Comparison of ENCODE assay signal across 24 mouse cellular contexts in genomic region chr9:87118996-87119395, GRCm38 (mm10). TPM values are rescaled to one million over a fixed set of nuclear protein-coding genes. Genes with fewer than 3 reads are reported as not detected.
DNase-seq lines count a peak whose midpoint lies in the region; ATAC-seq and TF ChIP-seq lines count a peak whose summit lies in the region.
"Had no signal": no experiment of that assay in that cellular context is flagged by ENCODE, and none has a peak within 500 bp of the region (broad histone marks: within the 10 kb centered on the region; RNA-seq: fewer than 3 reads in every experiment).

No protein-coding gene starts in this region.

- no peak overlapping the region for H3K4me3 ChIP-seq in embryonic facial prominence, embryonic 14.5 days (ENCODE audit: low read depth, low read length)
- no peak overlapping the region for H3K4me3 ChIP-seq in embryonic facial prominence, embryonic 10.5 days
- H3K4me3 ChIP-seq in forebrain, postnatal 0 days (ENCODE audit: low read depth, low read length): no peak overlapping the region
- H3K4me3 ChIP-seq in forebrain, embryonic 12.5 days (replicated peaks): no peak overlapping the region
- H3K4me3 ChIP-seq in limb, embryonic 13.5 days: no peak overlapping the region
- H3K4me3 ChIP-seq in limb, embryonic 10.5 days: no peak overlapping the region

- intact Hi-C loops in heart, postnatal 14 days (cut with DNase I): no loop called here

- H3K9ac ChIP-seq in embryonic facial prominence, embryonic 14.5 days (ENCODE audit: low read depth, low read length): no peak overlapping the region
- no peak overlapping the region for H3K9ac ChIP-seq in forebrain, postnatal 0 days
- H3K9ac ChIP-seq in forebrain, embryonic 12.5 days: no peak overlapping the region
- no peak overlapping the region for H3K9ac ChIP-seq in limb, embryonic 13.5 days

- H3K27me3 ChIP-seq in embryonic facial prominence, embryonic 14.5 days (replicated peaks; ENCODE audit: control insufficient read depth, insufficient read depth, low read length): no peaks in the 10 kb centered on the region; the same call in 1 of the 2 replicates
- no peaks in the 10 kb centered on the region for H3K27me3 ChIP-seq in embryonic facial prominence, embryonic 10.5 days (replicated peaks; ENCODE audit: low read depth, poor library complexity, severe bottlenecking)
- H3K27me3 ChIP-seq in forebrain, postnatal 0 days (ENCODE audit: insufficient read depth, low read length): no peaks in the 10 kb centered on the region
- H3K27me3 ChIP-seq in forebrain, embryonic 12.5 days: no peaks in the 10 kb centered on the region
- no peaks in the 10 kb centered on the region for H3K27me3 ChIP-seq in limb, embryonic 13.5 days
- H3K27me3 ChIP-seq in limb, embryonic 10.5 days (ENCODE audit: low read depth, poor library complexity, severe bottlenecking): no peaks in the 10 kb centered on the region
- H3K27me3 ChIP-seq: CH12.LX had no signal

- H3K27ac ChIP-seq in embryonic facial prominence, embryonic 14.5 days (replicated peaks; ENCODE audit: low read depth, low read length): no peak overlapping the region
- no peak overlapping the region for H3K27ac ChIP-seq in embryonic facial prominence, embryonic 10.5 days (replicated peaks)
- H3K27ac ChIP-seq in forebrain, postnatal 0 days (ENCODE audit: low read depth, low read length): no peak overlapping the region
- H3K27ac ChIP-seq in forebrain, embryonic 12.5 days: no peak overlapping the region
- H3K27ac ChIP-seq in limb, embryonic 13.5 days: no peak overlapping the region
- H3K27ac ChIP-seq in limb, embryonic 10.5 days: no peak overlapping the region

- WGBS in embryonic facial prominence, embryonic 14.5 days: 57% methylated on average over 3 of the region's 3 CpGs
- whole genome bisulfite sequencing in embryonic facial prominence, embryonic 10.5 days: 85% methylated on average over 3 of the region's 3 CpGs
- WGBS in forebrain, postnatal 0 days: 60% methylated on average over 3 of the region's 3 CpGs
- WGBS in forebrain, embryonic 12.5 days: 77% methylated on average over 3 of the region's 3 CpGs
- WGBS in limb, embryonic 13.5 days: 43% methylated on average over 3 of the region's 3 CpGs
- WGBS in limb, embryonic 10.5 days: 77% methylated on average over 3 of the region's 3 CpGs

- TF ChIP-seq CTCF in forebrain, postnatal 0 days (IDR thresholded peaks at IDR 0.05; ENCODE audit: low read depth): no peak

- H3K36me3 ChIP-seq in embryonic facial prominence, embryonic 14.5 days (ENCODE audit: control insufficient read depth, insufficient read depth, low read length): no peaks in the 10 kb centered on the region
- no peaks in the 10 kb centered on the region for H3K36me3 ChIP-seq in embryonic facial prominence, embryonic 10.5 days (replicated peaks)
- H3K36me3 ChIP-seq in forebrain, postnatal 0 days (ENCODE audit: insufficient read depth): no peaks in the 10 kb centered on the region
- H3K36me3 ChIP-seq in forebrain, embryonic 12.5 days (replicated peaks): no peaks in the 10 kb centered on the region
- no peaks in the 10 kb centered on the region for H3K36me3 ChIP-seq in limb, embryonic 13.5 days
- no peaks in the 10 kb centered on the region for H3K36me3 ChIP-seq in limb, embryonic 10.5 days
- H3K36me3 ChIP-seq: G1E had no signal

- H3K9me3 ChIP-seq in embryonic facial prominence, embryonic 14.5 days (ENCODE audit: control insufficient read depth, low read length): no peaks in the 10 kb centered on the region
- H3K9me3 ChIP-seq in embryonic facial prominence, embryonic 10.5 days: no peaks in the 10 kb centered on the region
- no peaks in the 10 kb centered on the region for H3K9me3 ChIP-seq in forebrain, postnatal 0 days (ENCODE audit: low read length)
- H3K9me3 ChIP-seq in forebrain, embryonic 12.5 days: no peaks in the 10 kb centered on the region
- no peaks in the 10 kb centered on the region for H3K9me3 ChIP-seq in limb, embryonic 13.5 days
- no peaks in the 10 kb centered on the region for H3K9me3 ChIP-seq in limb, embryonic 10.5 days (replicated peaks)
- H3K9me3 ChIP-seq: G1E had no signal

- no peaks in the 10 kb centered on the region for H3K4me1 ChIP-seq in embryonic facial prominence, embryonic 14.5 days (ENCODE audit: control insufficient read depth, insufficient read depth, low read length)
- H3K4me1 ChIP-seq in embryonic facial prominence, embryonic 10.5 days: peaks cover 3% of the 10 kb centered on the region; the same call in 1 of the 2 replicates
- peaks cover 3% of the 10 kb centered on the region; the same call in 1 of the 2 replicates for H3K4me1 ChIP-seq in forebrain, postnatal 0 days (ENCODE audit: insufficient read depth)
- peaks cover 10% of the 10 kb centered on the region for H3K4me1 ChIP-seq in forebrain, embryonic 12.5 days
- 0 out of 2 replicates have a peak, but pooled peaks cover 4% of the 10 kb centered on the region for H3K4me1 ChIP-seq in limb, embryonic 13.5 days
- 0 out of 2 replicates have a peak, but pooled peaks cover 4% of the 10 kb centered on the region for H3K4me1 ChIP-seq in limb, embryonic 10.5 days

- H3K4me2 ChIP-seq in embryonic facial prominence, embryonic 14.5 days (ENCODE audit: low read depth, low read length): no peak overlapping the region
- no peak overlapping the region for H3K4me2 ChIP-seq in forebrain, postnatal 0 days (ENCODE audit: low read depth)
- no peak overlapping the region for H3K4me2 ChIP-seq in forebrain, embryonic 12.5 days
- H3K4me2 ChIP-seq in limb, embryonic 13.5 days (replicated peaks): no peak overlapping the region

- ATAC-seq in embryonic facial prominence, embryonic 14.5 days (ENCODE audit: low read depth): peak; percentile 77; the same call in 1 of the 2 replicates
- 0 out of 2 replicates have a peak, but pooled peaks have one; percentile 4 for ATAC-seq in forebrain, postnatal 0 days
- no peak for ATAC-seq in forebrain, embryonic 12.5 days (ENCODE audit: low FRiP score)
- ATAC-seq in limb, embryonic 13.5 days (ENCODE audit: low FRiP score, low read depth): 0 out of 2 replicates have a peak, but pooled peaks have one; percentile 12
- ATAC-seq: activated CD4-positive, CD25-positive, alpha-beta regulatory T cell, adult 4 months; CD4-positive, CD25-positive, alpha-beta regulatory T cell, adult 4 months; Patski had no signal

- DNase-seq in embryonic facial prominence, embryonic 14.5 days (ENCODE audit: low spot score): no peak
- DNase-seq in embryonic facial prominence, embryonic 10.5 days (ENCODE audit: low spot score): no peak
- DNase-seq in forebrain, postnatal 0 days: no peak
- peak; percentile 69 for DNase-seq in heart, adult 11 months
- DNase-seq in heart, postnatal 14 days: no peak
- no peak for DNase-seq in limb, embryonic 10.5 days (ENCODE audit: low spot score)
- DNase-seq: adrenal gland, adult 2 months; adrenal gland, adult 8-10 months; adrenal gland, postnatal 10 days; adrenal gland, postnatal 14 days; adrenal gland, postnatal 25 days; adrenal gland, postnatal 36 days; B cell, adult 2 months; cerebellum, adult 11 months; cerebellum, adult 11-12 months had no signal

RNA-seq across cellular contexts. Expression of gene Mrap2, which starts 25.1 kb away (rescaled TPM):
- polyA plus RNA-seq in embryonic facial prominence, embryonic 14.5 days (2014; fragmentation: Nextera tagmentation; extraction: Ambion mirVana): 0.19 and 0.41 TPM in 2 replicates
- polyA plus RNA-seq in embryonic facial prominence, embryonic 10.5 days (2016; fragmentation: Nextera tagmentation; extraction: Ambion mirVana): 0.13 TPM in 1 of 2 replicates, not detected in the other
- total RNA-seq in forebrain, postnatal 0 days (2014; rRNA removed): 1.6 and 3.2 TPM in 2 replicates
- polyA plus RNA-seq in forebrain, postnatal 0 days (2015; fragmentation: Nextera tagmentation; extraction: Ambion mirVana): 1.1 and 3.1 TPM in 2 replicates
- polyA plus RNA-seq in forebrain, embryonic 12.5 days (2016; fragmentation: Nextera tagmentation; extraction: Ambion mirVana): 0.09 and 0.17 TPM in 2 replicates
- total RNA-seq in heart, postnatal 14 days (2021): 1 to 10 TPM; 3.2 to 4.1 TPM
- polyA plus RNA-seq in limb, embryonic 13.5 days (2015; fragmentation: Nextera tagmentation; extraction: Ambion mirVana): 0.18 and 0.38 TPM in 2 replicates
- polyA plus RNA-seq in limb, embryonic 10.5 days (2016; fragmentation: Nextera tagmentation; extraction: Ambion mirVana): 0.11 and 0.14 TPM in 2 replicates
- total RNA-seq: CH12.LX, ES-E14, G1E, MEL had no signal
- polyA plus RNA-seq: G1E, Patski had no signal
